Mouse (Mus musculus): ENCODE measurements at regions not wholly inside any gene's neighbourhood (a gene's known extent, or its start where the extent isn't known, plus 50 kb on each side); places are given as distances from the start of the nearest gene placed in this dataset.
"Not testable (repeated sequence)": the region's sequence is repeated elsewhere in the genome, so short reads cannot be mapped to it uniquely, and the experiment has no call there.

GRCm38 (mm10) chr10:120284785-120285184 lies 57.9 kb downstream of the Llph start:
- DNase-seq (ENCODE audit: low spot score in 2 of 2), result no peak

- no peak for DNase-seq (ENCODE audit: low spot score in 2 of 2)
Measured at GRCm38 (mm10) chr10:120291912-120292311, 65.0 kb downstream of the Llph start.

- DNase-seq (ENCODE audit: low spot score in 2 of 2), result not testable (repeated sequence)
Measured at GRCm38 (mm10) chr10:120293381-120293780, 66.5 kb downstream of the Llph start.

- DNase-seq (ENCODE audit: low spot score in 2 of 2), result no peak
Measured at GRCm38 (mm10) chr10:120294487-120294886, 67.6 kb downstream of the Llph start.

GRCm38 (mm10) chr10:120297311-120297710 lies 70.4 kb downstream of the Llph start:
- no peak for DNase-seq (ENCODE audit: low spot score in 2 of 2)

GRCm38 (mm10) chr10:120298293-120298927 lies 71.5 kb downstream of the Llph start:
- DNase-seq (ENCODE audit: low spot score in 2 of 2), result no peak

- peak; percentile 62 for DNase-seq (ENCODE audit: low spot score in 2 of 2)
Measured at GRCm38 (mm10) chr10:120306010-120306409, 79.1 kb downstream of the Llph start.

GRCm38 (mm10) chr10:120308681-120309080 lies 81.8 kb downstream of the Llph start:
- DNase-seq (ENCODE audit: low spot score in 2 of 2), result peak; percentile 27 to 38
